Mouse (Mus musculus) embryonic facial prominence, embryonic 15.5 days (tissue): ENCODE measurements around the gene Adgrf5. TPM values are rescaled to one million over a fixed set of nuclear protein-coding genes. Genes with fewer than 3 reads are reported as not detected.
"Not testable (repeated sequence)": the region's sequence is repeated elsewhere in the genome, so short reads cannot be mapped to it uniquely, and the experiment has no call there.

Experiments used
- ATAC-seq: fragments of 200-750 bp; cut with Nextera tagmentation; 2 replicates; pipeline ENCODE4 v1.8.0; 2017; ENCODE audit warnings: low read depth, moderate TSS enrichment; ENCODE audit not compliant: insufficient number of reproducible peaks, low FRiP score, low TSS enrichment
- H3K27ac ChIP-seq: fragments of 300-500 bp; sonication (generic); replicated peaks from 2 replicates; pipeline ENCODE4 v1.5.1; 2015; ENCODE audit warnings: mild to moderate bottlenecking, inconsistent platforms
- H3K27me3 ChIP-seq: fragments of 300-500 bp; sonication (generic); 2 replicates; pipeline ENCODE4 v1.6.1; 2015; ENCODE audit warnings: inconsistent platforms
- H3K36me3 ChIP-seq: fragments of 300-500 bp; sonication (generic); 2 replicates; pipeline ENCODE4 v1.6.1; 2015; ENCODE audit warnings: mild to moderate bottlenecking, inconsistent platforms
- H3K4me1 ChIP-seq: fragments of 300-500 bp; sonication (generic); 2 replicates; pipeline ENCODE4 v1.6.1; 2015; ENCODE audit warnings: inconsistent platforms
- H3K4me2 ChIP-seq: fragments of 300-500 bp; sonication (generic); replicated peaks from 2 replicates; pipeline ENCODE4 v1.6.1; 2015; ENCODE audit warnings: mild to moderate bottlenecking, inconsistent platforms
- H3K4me3 ChIP-seq: fragments of 300-500 bp; sonication (generic); replicated peaks from 2 replicates; pipeline ENCODE4 v1.5.1; 2015; ENCODE audit warnings: mild to moderate bottlenecking, inconsistent platforms
- H3K9ac ChIP-seq: fragments of 300-500 bp; sonication (generic); 2 replicates; pipeline ENCODE4 v1.6.1; 2015; ENCODE audit warnings: inconsistent platforms
- H3K9me3 ChIP-seq: fragments of 300-500 bp; sonication (generic); replicated peaks from 2 replicates; pipeline ENCODE4 v1.6.1; 2016; ENCODE audit warnings: inconsistent platforms
- WGBS: fragments of 180-500 bp; shearing (Covaris S2); methylation state at CpG from one replicate; pipeline ENCODE4 v1.1.7; 2015; 5-methylcytosine and 5-hydroxymethylcytosine counted together
- polyA plus RNA-seq: library from polyadenylated mRNA; unstranded; fragments of >200 nt; fragmentation: Nextera tagmentation; extraction: Ambion mirVana; gene quantifications from 2 replicates; pipeline ENCODE4 v1.2.1, GENCODE M21; 2015

The Adgrf5 gene
- polyA plus RNA-seq, 1 experiment from 2014 or later = 10.9 TPM

- Histone ChIP-seq H3K4me2 (peak overlapping the region; percentile 25; the same call in 1 of the 2 replicates), H3K4me3 (no peak overlapping the region), H3K36me3 (no peaks in the 10 kb centered on the region), H3K4me1 (peaks cover 22% of the 10 kb centered on the region), H3K27ac (no peak overlapping the region), H3K9ac (no peak overlapping the region), H3K9me3 (no peaks in the 10 kb centered on the region), H3K27me3 (no peaks in the 10 kb centered on the region)
- peak; percentile 79 for ATAC-seq
- WGBS = 25% methylated on average over 19 of the region's 19 CpGs
Measured at GRCm38 (mm10) chr17:43460245-43461181, 100.3 kb downstream of the Adgrf5 start.

- Histone ChIP-seq H3K36me3 (no peaks in the 10 kb centered on the region), H3K4me1 (peaks cover 6% of the 10 kb centered on the region; the same call in 1 of the 2 replicates), H3K9ac (no peak overlapping the region), H3K27ac (no peak overlapping the region), H3K4me3 (no peak overlapping the region), H3K27me3 (no peaks in the 10 kb centered on the region), H3K4me2 (no peak overlapping the region), H3K9me3 (no peaks in the 10 kb centered on the region)
- 27% methylated on average over 3 of the region's 3 CpGs for WGBS
- ATAC-seq = no peak
Measured at GRCm38 (mm10) chr17:43470039-43470438, 109.8 kb downstream of the Adgrf5 start.

- 84% methylated on average over 4 of the region's 4 CpGs for WGBS
- no peak overlapping the region for H3K4me3 ChIP-seq
- H3K4me1 ChIP-seq = peaks cover 6% of the 10 kb centered on the region; the same call in 1 of the 2 replicates
- no peaks in the 10 kb centered on the region for H3K27me3 ChIP-seq
- no peaks in the 10 kb centered on the region for H3K9me3 ChIP-seq
- H3K36me3 ChIP-seq = no peaks in the 10 kb centered on the region
- no peak overlapping the region for H3K4me2 ChIP-seq
- H3K27ac ChIP-seq = no peak overlapping the region
- no peak overlapping the region for H3K9ac ChIP-seq
- no peak for ATAC-seq
Measured at GRCm38 (mm10) chr17:43472558-43472957, 112.3 kb downstream of the Adgrf5 start.

- no peak overlapping the region for H3K27ac ChIP-seq
- H3K9me3 ChIP-seq = no peaks in the 10 kb centered on the region
- 90% methylated on average over 16 of the region's 16 CpGs for WGBS
- no peaks in the 10 kb centered on the region for H3K27me3 ChIP-seq
- H3K4me2 ChIP-seq = no peak overlapping the region
- H3K4me3 ChIP-seq = no peak overlapping the region
- H3K4me1 ChIP-seq = peaks cover 6% of the 10 kb centered on the region; the same call in 1 of the 2 replicates
- no peak overlapping the region for H3K9ac ChIP-seq
- no peak for ATAC-seq
- no peaks in the 10 kb centered on the region for H3K36me3 ChIP-seq
Measured at GRCm38 (mm10) chr17:43474775-43475174, 114.5 kb downstream of the Adgrf5 start.

GRCm38 (mm10) chr17:43477621-43478020 is 117.4 kb downstream of the Adgrf5 start:
- H3K9me3 ChIP-seq = no peaks in the 10 kb centered on the region
- no peak overlapping the region for H3K4me2 ChIP-seq
- no peaks in the 10 kb centered on the region for H3K27me3 ChIP-seq
- no peak overlapping the region for H3K27ac ChIP-seq
- H3K4me1 ChIP-seq = no peaks in the 10 kb centered on the region
- H3K36me3 ChIP-seq = no peaks in the 10 kb centered on the region
- no peak overlapping the region for H3K4me3 ChIP-seq
- no peak for ATAC-seq
- H3K9ac ChIP-seq = no peak overlapping the region

- ATAC-seq = no peak
- H3K4me3 ChIP-seq = no peak overlapping the region
- no peak overlapping the region for H3K9ac ChIP-seq
- no peak overlapping the region for H3K27ac ChIP-seq
- H3K27me3 ChIP-seq = no peaks in the 10 kb centered on the region
- H3K4me1 ChIP-seq = no peaks in the 10 kb centered on the region
- no peaks in the 10 kb centered on the region for H3K36me3 ChIP-seq
- WGBS = 85% methylated on average over 3 of the region's 3 CpGs
- no peak overlapping the region for H3K4me2 ChIP-seq
- no peaks in the 10 kb centered on the region for H3K9me3 ChIP-seq
Measured at GRCm38 (mm10) chr17:43485982-43486381, 125.7 kb downstream of the Adgrf5 start.

GRCm38 (mm10) chr17:43488439-43489151 is 128.3 kb downstream of the Adgrf5 start:
- Histone ChIP-seq H3K9me3 (no peaks in the 10 kb centered on the region), H3K4me2 (no peak overlapping the region), H3K27me3 (no peaks in the 10 kb centered on the region), H3K36me3 (no peaks in the 10 kb centered on the region), H3K27ac (no peak overlapping the region), H3K9ac (no peak overlapping the region), H3K4me1 (no peaks in the 10 kb centered on the region), H3K4me3 (no peak overlapping the region)
- no peak for ATAC-seq
- WGBS = 89% methylated on average over 2 of the region's 2 CpGs

- H3K27me3 ChIP-seq, H3K9ac ChIP-seq, H3K4me2 ChIP-seq, ATAC-seq, H3K36me3 ChIP-seq, H3K27ac ChIP-seq, H3K4me1 ChIP-seq, H3K9me3 ChIP-seq, H3K4me3 ChIP-seq: not testable (repeated sequence)
- WGBS = 96% methylated on average over 8 of the region's 10 CpGs
Measured at GRCm38 (mm10) chr17:43490371-43490770, 130.1 kb downstream of the Adgrf5 start.

GRCm38 (mm10) chr17:43495502-43495901 is 135.3 kb downstream of the Adgrf5 start:
- WGBS = 80% methylated on average over 5 of the region's 5 CpGs
- Histone ChIP-seq H3K9ac (no peak overlapping the region), H3K4me3 (no peak overlapping the region), H3K4me1 (no peaks in the 10 kb centered on the region), H3K36me3 (no peaks in the 10 kb centered on the region), H3K27ac (no peak overlapping the region), H3K9me3 (no peaks in the 10 kb centered on the region), H3K4me2 (no peak overlapping the region), H3K27me3 (no peaks in the 10 kb centered on the region)
- ATAC-seq = no peak

- ATAC-seq = no peak
- 59% methylated on average over 4 of the region's 4 CpGs for WGBS
- no peak overlapping the region for H3K9ac ChIP-seq
- no peaks in the 10 kb centered on the region for H3K36me3 ChIP-seq
- no peak overlapping the region for H3K4me2 ChIP-seq
- H3K4me3 ChIP-seq = no peak overlapping the region
- no peak overlapping the region for H3K27ac ChIP-seq
- no peaks in the 10 kb centered on the region for H3K9me3 ChIP-seq
- no peaks in the 10 kb centered on the region for H3K4me1 ChIP-seq
- H3K27me3 ChIP-seq = no peaks in the 10 kb centered on the region
Measured at GRCm38 (mm10) chr17:43497521-43497920, 137.3 kb downstream of the Adgrf5 start.

GRCm38 (mm10) chr17:43500513-43500912 is 140.3 kb downstream of the Adgrf5 start:
- Histone ChIP-seq H3K4me1 (no peaks in the 10 kb centered on the region), H3K9me3 (no peaks in the 10 kb centered on the region), H3K9ac (no peak overlapping the region), H3K4me2 (no peak overlapping the region), H3K27ac (no peak overlapping the region), H3K27me3 (no peaks in the 10 kb centered on the region), H3K4me3 (no peak overlapping the region), H3K36me3 (no peaks in the 10 kb centered on the region)
- 79% methylated on average over 1 of the region's 1 CpGs for WGBS
- no peak for ATAC-seq
